Mouse (Mus musculus) intestine, postnatal 0 days (tissue): ENCODE data around the gene Hist1h3h. TPM values are rescaled to one million over a fixed set of nuclear protein-coding genes. Genes with fewer than 3 reads are reported as not detected.
"Not testable (repeated sequence)": the region's sequence is repeated elsewhere in the genome, so short reads cannot be mapped to it uniquely, and the experiment has no call there.

Experiments
- ATAC-seq: fragments of 200-750 bp; cut with Nextera tagmentation; 2 replicates; pipeline ENCODE4 v1.8.0; 2017; ENCODE audit warnings: mild to moderate bottlenecking, moderate TSS enrichment, moderate library complexity
- H3K27ac ChIP-seq: fragments of 300-500 bp; sonication (generic); 2 replicates; pipeline ENCODE4 v1.5.1; 2014; ENCODE audit warnings: mild to moderate bottlenecking, low read depth, low read length, moderate library complexity
- H3K27me3 ChIP-seq: fragments of 300-500 bp; sonication (generic); replicated peaks from 2 replicates; pipeline ENCODE4 v1.6.1; 2014; ENCODE audit warnings: low read length, mixed read lengths; ENCODE audit not compliant: control insufficient read depth, insufficient read depth
- H3K36me3 ChIP-seq: fragments of 300-500 bp; sonication (generic); 2 replicates; pipeline ENCODE4 v1.6.1; 2014; ENCODE audit warnings: mild to moderate bottlenecking, moderate library complexity; ENCODE audit not compliant: control insufficient read depth, insufficient read depth
- H3K4me1 ChIP-seq: fragments of 300-500 bp; sonication (generic); replicated peaks from 2 replicates; pipeline ENCODE4 v1.6.1; 2014; ENCODE audit warnings: antibody characterized with exemption, low read length, mixed read lengths; ENCODE audit not compliant: control insufficient read depth, insufficient read depth
- H3K4me2 ChIP-seq: fragments of 300-500 bp; sonication (generic); replicated peaks from 2 replicates; pipeline ENCODE4 v1.6.1; 2014; ENCODE audit warnings: low read depth, mild to moderate bottlenecking, moderate library complexity
- H3K4me3 ChIP-seq: fragments of 300-500 bp; sonication (generic); 2 replicates; pipeline ENCODE4 v1.5.1; 2014; ENCODE audit warnings: low read depth, low read length
- H3K9ac ChIP-seq: fragments of 300-500 bp; sonication (generic); 2 replicates; pipeline ENCODE4 v1.6.1; 2014; ENCODE audit warnings: mild to moderate bottlenecking, low read depth, low read length
- H3K9me3 ChIP-seq: fragments of 300-500 bp; sonication (generic); 2 replicates; pipeline ENCODE4 v1.6.1; 2016; ENCODE audit warnings: mixed run types; ENCODE audit not compliant: control insufficient read depth
- CTCF ChIP-seq: sonication (generic); IDR thresholded peaks from 2 replicates; pipeline ENCODE4 v1.5.1; 2016; ENCODE audit warnings: low read depth, mild to moderate bottlenecking, control low read depth, antibody characterized with exemption, moderate library complexity
- WGBS: fragments of 180-500 bp; shearing (Covaris S2); extraction: QIAGEN DNeasy Blood & Tissue Kit; methylation state at CpG from one replicate; pipeline ENCODE4 v1.1.7; 2014; 5-methylcytosine and 5-hydroxymethylcytosine counted together
- polyA plus RNA-seq: library from polyadenylated mRNA; unstranded; fragments of >200 nt; fragmentation: Nextera tagmentation; extraction: Ambion mirVana; gene quantifications from 2 replicates; pipeline ENCODE4 v1.2.1, GENCODE M21; 2015

Hist1h3h gene
- polyA plus RNA-seq, 1 experiment from 2014 or later: 2.4 TPM

DNA sequence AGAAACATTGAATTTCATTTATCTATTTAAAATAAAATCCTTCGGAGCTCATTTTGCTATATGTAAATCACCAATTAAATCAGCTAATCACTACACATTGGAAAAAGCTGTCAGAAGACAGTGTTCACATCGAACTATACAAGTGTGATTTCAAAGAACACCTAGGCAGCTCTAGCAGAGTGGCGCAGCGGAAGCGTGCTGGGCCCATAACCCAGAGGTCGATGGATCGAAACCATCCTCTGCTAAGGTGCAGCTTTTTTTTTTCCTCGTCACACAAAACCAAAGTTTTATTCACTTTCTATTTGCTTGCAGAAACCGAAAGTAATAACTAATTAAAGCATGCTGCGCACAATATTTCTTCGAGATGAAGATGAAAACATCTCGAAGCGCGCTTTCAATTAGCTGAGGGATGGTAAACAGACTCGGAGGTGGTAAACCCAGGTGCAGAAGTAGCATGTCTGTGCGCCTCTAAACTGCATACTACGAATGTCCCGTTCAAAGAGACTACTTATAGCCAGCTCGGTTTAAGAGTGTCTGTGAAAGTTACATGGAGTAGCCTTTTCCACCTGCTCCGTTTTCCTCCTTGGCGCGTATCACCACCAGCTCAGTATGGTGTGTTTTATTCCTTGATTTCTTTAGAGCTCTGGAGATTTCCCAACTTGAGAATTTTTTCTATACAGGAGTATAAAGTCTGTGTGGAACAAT, 6.5 kb upstream of the Hist1h3h start:
- TF ChIP-seq CTCF: no peak
- no peaks in the 10 kb centered on the region for H3K9me3 ChIP-seq
- peak overlapping the region; percentile 75 for H3K4me2 ChIP-seq
- peak; percentile 82 for ATAC-seq
- H3K9ac ChIP-seq: peak overlapping the region; percentile 37; the same call in 1 of the 2 replicates
- no peaks in the 10 kb centered on the region for H3K27me3 ChIP-seq
- peaks cover 7% of the 10 kb centered on the region for H3K4me1 ChIP-seq
- under 1% methylated on average over 22 of the region's 22 CpGs for WGBS
- H3K27ac ChIP-seq: no peak overlapping the region
- H3K36me3 ChIP-seq: no peaks in the 10 kb centered on the region
- peak overlapping the region; percentile 85 for H3K4me3 ChIP-seq

GRCm38 (mm10) chr13:21711698-21712097, 5.8 kb upstream of the Hist1h3h start:
- no peak for ATAC-seq
- H3K4me3 ChIP-seq: peak overlapping the region; percentile 85; the same call in 1 of the 2 replicates
- no peak for TF ChIP-seq CTCF

DNA sequence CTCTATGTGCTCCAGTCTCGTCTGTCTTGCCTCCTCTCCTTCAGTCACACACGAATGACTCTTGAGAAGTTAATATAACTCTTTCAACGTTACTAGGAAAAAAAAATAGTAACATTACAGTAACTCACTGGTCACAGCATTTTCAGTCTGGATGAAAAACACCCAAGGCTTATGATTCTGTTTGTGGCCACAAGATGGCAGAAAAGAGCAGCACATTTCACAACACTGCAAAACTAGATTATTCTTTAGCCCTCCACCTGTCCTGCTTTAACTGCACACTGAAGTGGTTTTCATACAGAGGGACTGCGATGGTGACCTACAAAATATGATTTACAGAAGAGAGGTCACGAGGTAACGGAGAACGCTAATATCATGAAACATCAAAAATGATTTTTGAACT, 2.7 kb upstream of the Hist1h3h start:
- no peaks in the 10 kb centered on the region for H3K9me3 ChIP-seq
- H3K4me1 ChIP-seq: peaks cover 11% of the 10 kb centered on the region
- no peak overlapping the region for H3K9ac ChIP-seq
- H3K4me3 ChIP-seq: peak overlapping the region; percentile 41
- TF ChIP-seq CTCF: peak; percentile 93
- peak overlapping the region; percentile 77 for H3K4me2 ChIP-seq
- no peaks in the 10 kb centered on the region for H3K27me3 ChIP-seq
- H3K36me3 ChIP-seq: no peaks in the 10 kb centered on the region
- 2% methylated on average over 7 of the region's 7 CpGs for WGBS
- no peak overlapping the region for H3K27ac ChIP-seq
- ATAC-seq: no peak

More at GRCm38 (mm10) chr13:21711698-21712097, 5.8 kb upstream of the Hist1h3h start:
- H3K9ac ChIP-seq: no peak overlapping the region
- H3K27ac ChIP-seq: no peak overlapping the region
- no peaks in the 10 kb centered on the region for H3K27me3 ChIP-seq
- WGBS: 30% methylated on average over 4 of the region's 4 CpGs
- H3K9me3 ChIP-seq: no peaks in the 10 kb centered on the region
- peak overlapping the region; percentile 75 for H3K4me2 ChIP-seq
- no peaks in the 10 kb centered on the region for H3K36me3 ChIP-seq
- peaks cover 7% of the 10 kb centered on the region for H3K4me1 ChIP-seq

DNA sequence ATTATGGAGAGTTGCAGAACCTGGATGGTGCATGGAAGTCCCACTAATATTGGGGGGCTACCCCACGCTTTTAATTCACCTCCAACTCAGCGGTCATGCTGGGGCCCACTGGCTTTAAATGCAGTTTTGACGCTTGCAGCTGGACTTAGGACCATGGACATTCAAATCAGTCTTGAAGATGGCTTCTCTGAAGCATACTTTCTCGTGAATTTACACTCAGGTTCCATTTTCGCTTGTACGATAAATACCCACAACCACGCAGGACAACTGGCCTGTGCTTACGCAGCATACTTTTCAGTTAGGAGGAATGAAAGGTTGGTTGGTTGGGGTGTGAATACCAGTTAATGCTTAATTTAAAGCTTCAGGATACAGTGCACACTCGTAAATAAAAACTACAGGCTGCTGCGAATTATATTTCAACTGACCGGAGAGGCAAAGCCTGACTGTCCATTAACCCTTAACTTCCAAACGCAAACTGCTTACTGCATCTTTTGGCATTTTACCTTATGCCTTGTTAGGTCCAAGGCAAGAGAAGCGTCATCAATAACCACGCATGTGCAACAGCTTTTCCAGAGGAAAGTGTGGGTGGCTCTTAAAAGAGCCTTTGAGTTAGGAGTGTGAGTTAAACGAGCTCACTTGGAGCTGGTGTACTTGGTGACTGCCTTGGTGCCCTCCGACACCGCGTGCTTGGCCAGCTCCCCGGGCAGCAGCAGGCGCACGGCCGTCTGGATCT, 2.2 kb upstream of the Hist1h3h start:
- H3K27ac ChIP-seq: peak overlapping the region; percentile 46; the same call in 1 of the 2 replicates
- no peak for ATAC-seq
- no peaks in the 10 kb centered on the region for H3K27me3 ChIP-seq
- no peaks in the 10 kb centered on the region for H3K36me3 ChIP-seq
- under 1% methylated on average over 21 of the region's 22 CpGs for WGBS
- no peaks in the 10 kb centered on the region for H3K9me3 ChIP-seq
- TF ChIP-seq CTCF: no peak
- peak overlapping the region; percentile 41 for H3K4me3 ChIP-seq
- peaks cover 11% of the 10 kb centered on the region for H3K4me1 ChIP-seq
- 0 out of 2 replicates have a peak overlapping the region, but pooled peaks have one; percentile 31 for H3K9ac ChIP-seq
- peak overlapping the region; percentile 77 for H3K4me2 ChIP-seq

DNA sequence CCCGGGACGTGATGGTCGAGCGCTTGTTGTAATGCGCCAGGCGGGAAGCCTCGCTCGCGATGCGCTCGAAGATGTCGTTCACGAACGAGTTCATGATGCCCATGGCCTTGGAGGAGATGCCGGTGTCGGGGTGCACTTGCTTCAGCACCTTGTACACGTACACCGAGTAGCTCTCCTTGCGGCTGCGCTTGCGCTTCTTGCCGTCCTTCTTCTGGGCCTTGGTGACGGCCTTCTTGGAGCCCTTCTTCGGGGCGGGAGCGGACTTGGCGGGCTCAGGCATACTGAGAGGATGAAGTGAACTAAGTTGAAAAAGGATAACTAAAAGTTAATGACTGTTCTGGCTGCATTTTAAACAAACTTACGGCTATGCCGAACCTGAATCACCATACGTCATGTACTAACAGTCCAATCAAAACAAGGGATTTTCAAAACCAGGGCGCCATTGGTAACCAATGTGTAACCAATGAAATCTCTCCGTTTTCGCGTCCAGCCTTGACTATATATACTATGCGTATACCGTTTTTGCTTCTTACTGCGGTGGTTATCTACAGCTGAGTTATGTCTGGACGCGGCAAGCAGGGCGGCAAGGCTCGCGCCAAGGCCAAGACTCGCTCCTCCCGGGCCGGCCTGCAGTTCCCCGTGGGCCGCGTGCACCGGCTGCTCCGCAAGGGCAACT, 1.5 kb upstream of the Hist1h3h start, which contains the start of the genes Hist1h2bl and Hist1h2ai:
Gene Hist1h2bl, minus strand, starts transcription at position 280 of the 676 bp plus-strand sequence.
Gene Hist1h2ai, plus strand, starts transcription at position 559 of the 676 bp plus-strand sequence.
- peak; percentile 89 for ATAC-seq
- Histone ChIP-seq H3K27ac (peak within 1 kb of the TSS; percentile 80), H3K4me3 (peak within 1 kb of the TSS; percentile 41), H3K4me1 (peaks cover 11% of the 10 kb centered on the region), H3K4me2 (peak within 1 kb of the TSS; percentile 77), H3K9ac (peak within 1 kb of the TSS; percentile 49)
- H3K36me3 ChIP-seq, H3K9me3 ChIP-seq, H3K27me3 ChIP-seq: not testable (repeated sequence)
- under 1% methylated on average over 27 of the region's 50 CpGs for WGBS

DNA sequence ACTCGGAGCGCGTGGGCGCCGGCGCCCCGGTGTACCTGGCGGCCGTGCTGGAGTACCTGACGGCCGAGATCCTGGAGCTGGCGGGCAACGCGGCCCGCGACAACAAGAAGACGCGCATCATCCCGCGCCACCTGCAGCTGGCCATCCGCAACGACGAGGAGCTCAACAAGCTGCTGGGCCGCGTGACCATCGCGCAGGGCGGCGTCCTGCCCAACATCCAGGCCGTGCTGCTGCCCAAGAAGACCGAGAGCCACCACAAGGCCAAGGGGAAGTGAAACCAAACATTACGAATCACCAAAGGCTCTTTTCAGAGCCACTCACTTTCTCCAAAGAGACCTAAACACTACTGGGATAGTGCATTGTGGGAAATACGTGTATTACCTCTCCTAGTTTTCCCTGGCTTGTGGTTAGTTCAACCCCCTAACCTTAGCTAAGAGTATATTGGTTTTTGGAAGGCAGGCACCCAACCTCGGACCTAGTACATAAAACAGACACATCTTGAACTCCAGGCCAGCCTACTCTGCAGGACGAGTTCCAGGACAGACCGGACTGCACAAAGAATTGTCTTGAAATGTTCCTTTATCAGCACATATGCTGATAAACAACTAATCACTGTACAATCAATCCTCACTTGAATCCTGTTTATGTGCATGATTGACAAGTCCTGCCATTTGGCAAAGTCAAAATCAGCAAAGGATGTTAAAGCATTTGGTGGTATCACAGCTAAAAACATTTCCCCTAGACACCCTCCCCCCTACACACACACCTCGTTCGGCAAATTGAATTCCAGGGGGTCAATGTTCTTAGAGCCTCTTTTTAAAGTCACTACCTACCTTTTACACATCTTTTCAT, 693 bp upstream of the Hist1h3h start:
- not testable (repeated sequence) for H3K9me3 ChIP-seq, H3K36me3 ChIP-seq, H3K27me3 ChIP-seq
- WGBS: under 1% methylated on average over 9 of the region's 38 CpGs
- peaks cover 11% of the 10 kb centered on the region for H3K4me1 ChIP-seq
- ATAC-seq: peak; percentile 42
- H3K27ac ChIP-seq: peak overlapping the region; percentile 80
- peak overlapping the region; percentile 77 for H3K4me2 ChIP-seq
- H3K9ac ChIP-seq: peak overlapping the region; percentile 49
- H3K4me3 ChIP-seq: peak overlapping the region; percentile 41
